Mouse (Mus musculus) myocyte (in vitro differentiated cells): ENCODE results near the gene Cdkn1b.

ENCODE experiments used
- CEBPB ChIP-seq: IDR thresholded peaks from 2 replicates; pipeline ENCODE4 v1.6.1; 2011; ENCODE audit warnings: mild to moderate bottlenecking, moderate library complexity; ENCODE audit not compliant: poor library complexity, insufficient read depth, severe bottlenecking
- E2F4 ChIP-seq: IDR thresholded peaks from one replicate; pipeline ENCODE4 v1.6.1; 2011; ENCODE audit warnings: mild to moderate bottlenecking, control low read depth, moderate library complexity; ENCODE audit not compliant: insufficient read depth
- MAX ChIP-seq: IDR thresholded peaks from one replicate; pipeline ENCODE4 v1.6.1; 2011; ENCODE audit warnings: low read depth, mild to moderate bottlenecking, control low read depth
- MYOD1 ChIP-seq, 3 experiments: IDR thresholded peaks; one replicate each; pipeline ENCODE4 v1.6.1; 2011; ENCODE audit warnings: control low read depth in 2 of 3, low read depth in 2 of 3, mild to moderate bottlenecking in 2 of 3, moderate library complexity in 1 of 3; ENCODE audit not compliant: insufficient read length in 2 of 3, control insufficient read depth in 1 of 3
- POLR2A ChIP-seq: IDR thresholded peaks from one replicate; pipeline ENCODE4 v1.6.1; 2011; ENCODE audit warnings: low read depth, mild to moderate bottlenecking, control low read depth, moderate library complexity; ENCODE audit not compliant: insufficient read length
- TCF12 ChIP-seq: IDR thresholded peaks from one replicate; pipeline ENCODE4 v1.6.1; 2011; ENCODE audit warnings: mild to moderate bottlenecking, control low read depth; ENCODE audit not compliant: poor library complexity, insufficient read depth, severe bottlenecking
- USF1 ChIP-seq: IDR thresholded peaks from one replicate; pipeline ENCODE4 v1.6.1; 2011; ENCODE audit warnings: low read depth, mild to moderate bottlenecking, control low read depth, moderate library complexity

GRCm38 (mm10) chr6:134943759-134944407, 23.7 kb downstream of the Cdkn1b start:
- TF ChIP-seq POLR2A: no peak
- TF ChIP-seq USF1: peak; percentile 60
- no peak for TF ChIP-seq MAX
- TF ChIP-seq TCF12: no peak
- TF ChIP-seq MYOD1 (IDR thresholded peaks at IDR 0.05; ENCODE audit: control insufficient read depth in 1 of 3, insufficient read length in 2 of 3, low read depth in 2 of 3): peak in 2 of 3 experiments; percentile 54 to 67
- TF ChIP-seq E2F4: no peak
- TF ChIP-seq CEBPB: no peak
